Mouse (Mus musculus) right cerebral cortex, adult 18-20 months (tissue): ENCODE measurements at regions not wholly inside any gene's neighbourhood (a gene's known extent, or its start where the extent isn't known, plus 50 kb on each side); places are given as distances from the start of the nearest gene placed in this dataset.
A peak's percentile ranks its signal among the peaks of the same experiment; 100 is the strongest.
"Not testable (repeated sequence)": the region's sequence is repeated elsewhere in the genome, so short reads cannot be mapped to it uniquely, and the experiment has no call there.

ENCODE experiments used
- DNase-seq: peaks from one replicate; pipeline ENCODE4 v3.0.0; 2022; ENCODE audit warnings: mixed read lengths

DNA sequence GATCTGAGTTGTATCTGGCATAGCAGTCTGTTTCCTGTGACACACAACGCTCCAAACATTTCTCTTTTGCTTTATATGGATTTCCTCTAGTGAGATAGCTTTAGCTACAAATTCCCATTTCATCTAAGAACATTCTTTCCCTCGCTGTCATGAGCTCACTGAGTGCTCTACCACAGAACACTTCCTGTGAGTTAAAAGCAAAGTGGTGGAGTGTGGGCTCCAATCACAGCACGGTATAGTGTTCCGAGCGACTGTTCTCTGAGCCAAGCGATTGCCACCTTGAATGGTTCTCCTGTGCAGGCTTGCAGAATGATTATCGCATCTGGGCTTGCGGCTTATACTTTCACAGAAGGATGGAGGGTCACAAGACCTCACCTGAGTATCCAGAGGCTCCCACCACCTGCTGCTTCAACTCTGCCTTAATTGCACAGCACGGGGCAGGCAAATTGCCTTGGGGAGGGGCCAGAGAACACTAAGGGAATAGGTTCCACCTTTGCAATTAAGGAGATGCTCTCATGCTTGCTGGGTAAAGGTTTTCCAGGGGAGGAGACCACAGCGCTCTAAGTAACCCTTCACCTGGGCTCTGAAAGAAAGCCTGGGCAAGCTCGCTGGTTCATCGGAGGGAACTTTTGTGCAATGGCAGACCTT is 477.7 kb downstream of the Zfp704 start:
- no peak for DNase-seq

DNA sequence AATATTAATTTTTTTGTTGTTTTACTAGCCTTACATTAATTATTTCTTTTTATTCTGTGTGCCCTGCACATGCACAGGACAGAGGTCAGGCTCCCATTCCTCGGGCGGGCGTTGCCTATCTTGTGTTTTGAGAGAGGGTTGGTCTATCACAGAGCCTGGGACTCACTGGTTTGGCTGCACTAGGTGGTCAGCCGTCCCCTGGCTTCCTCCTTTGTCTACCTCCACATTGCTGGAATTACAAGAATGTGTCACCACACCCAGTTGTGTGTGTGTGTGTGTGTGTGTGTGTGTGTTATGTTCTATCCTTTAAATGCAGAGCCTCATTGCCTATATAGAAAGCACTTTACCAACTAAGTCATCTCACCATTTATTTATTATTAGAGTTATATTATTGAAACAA is 478.5 kb downstream of the Zfp704 start:
- no peak for DNase-seq

DNA sequence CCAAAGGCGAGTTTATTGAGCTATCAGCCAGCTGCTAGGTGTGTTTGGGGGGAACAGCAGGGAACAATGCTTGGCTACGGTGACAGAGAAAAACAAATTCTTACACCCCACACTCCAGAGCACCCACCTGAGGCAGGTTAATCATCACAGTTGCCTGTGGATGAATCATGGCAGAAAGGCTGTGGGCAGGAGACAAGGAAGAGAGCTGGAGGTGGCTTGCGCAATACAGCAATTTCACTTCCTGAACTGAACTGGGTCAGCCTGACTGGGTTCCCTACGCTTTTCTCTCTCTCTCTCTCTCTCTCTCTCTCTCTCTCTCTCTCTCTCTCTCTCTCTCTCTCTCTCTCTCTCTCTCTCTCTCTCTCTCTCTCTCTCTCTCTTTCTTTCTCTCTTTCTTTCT is 481.5 kb downstream of the Zfp704 start:
- peak; percentile 73 for DNase-seq

DNA sequence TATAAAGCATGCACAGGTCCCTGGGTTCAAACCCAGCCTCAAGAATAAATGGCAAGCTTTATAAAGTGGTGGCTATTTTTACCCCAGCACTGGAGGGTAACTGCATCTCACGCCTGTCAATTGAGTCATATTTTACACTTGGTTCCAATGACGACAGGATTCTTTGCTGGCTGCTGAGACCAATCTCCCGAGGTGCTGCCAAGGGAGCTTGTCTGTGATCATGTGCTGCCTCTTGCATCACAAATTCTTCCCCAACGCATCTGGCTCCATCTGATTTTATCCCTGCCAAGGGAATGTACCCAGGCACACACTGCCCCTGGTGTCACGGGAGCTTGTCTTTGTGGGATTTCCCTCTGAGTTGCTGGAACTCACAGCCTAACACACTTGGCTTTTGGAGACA is 486.8 kb downstream of the Zfp704 start:
- DNase-seq, result peak; percentile 14

DNA sequence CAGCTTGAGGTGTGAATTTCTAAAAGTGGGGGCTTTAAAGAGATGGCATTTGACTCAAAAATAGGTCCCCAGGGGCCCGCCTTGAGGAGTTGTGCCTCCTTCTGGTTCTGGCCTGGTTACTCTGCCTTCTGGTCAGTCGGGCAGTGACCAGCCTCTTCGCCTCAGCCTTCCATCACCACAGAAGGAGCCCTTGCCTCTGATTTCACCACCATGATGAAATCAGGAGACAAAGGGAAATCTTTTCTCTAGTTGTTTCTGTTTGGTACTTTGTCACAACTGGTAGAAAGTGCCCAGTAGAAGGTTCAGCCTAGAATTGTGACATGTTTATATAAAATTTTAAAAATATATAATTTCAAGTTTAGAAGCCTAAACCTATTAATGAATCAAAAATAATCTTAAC is 492.0 kb downstream of the Zfp704 start:
- DNase-seq, result no peak

DNA sequence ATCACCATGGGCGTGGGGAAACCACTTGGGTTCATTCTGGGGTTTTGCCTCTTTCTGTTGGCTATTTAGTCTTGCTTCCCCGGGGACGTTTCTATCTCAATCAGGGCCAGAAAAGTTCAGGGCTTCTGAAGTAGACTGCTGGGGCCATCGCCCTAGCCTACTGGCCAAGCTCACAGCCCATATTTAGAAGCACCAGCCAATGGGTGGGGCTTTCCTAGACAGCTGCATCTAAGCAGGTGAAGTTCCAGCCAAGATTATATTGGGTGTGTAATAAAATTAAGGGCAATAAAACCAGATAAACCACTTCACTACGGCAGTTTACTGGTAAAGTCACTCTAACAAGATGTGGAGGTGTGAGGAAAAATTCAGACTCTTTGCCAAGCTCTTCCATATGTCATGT is 496.5 kb downstream of the Zfp704 start:
- no peak for DNase-seq

DNA sequence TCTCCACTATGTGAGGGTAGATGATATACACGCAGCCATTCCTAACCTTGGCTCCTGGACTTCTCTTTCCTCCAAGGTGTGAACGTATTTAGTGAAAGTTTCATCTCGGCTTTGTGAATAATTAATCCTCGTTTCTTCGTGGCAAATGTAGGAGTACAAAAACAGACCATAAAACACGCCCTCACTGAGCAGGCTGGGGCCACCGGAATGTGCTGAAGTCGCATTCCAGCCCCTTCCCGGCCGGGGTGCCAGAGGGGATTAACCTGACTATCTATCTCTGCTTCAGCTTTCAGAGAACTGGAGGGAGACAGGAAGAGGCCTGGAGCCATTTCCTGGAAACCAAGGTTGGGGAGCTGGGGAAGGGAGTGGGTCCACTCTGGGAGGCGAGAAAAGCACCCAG is 499.1 kb downstream of the Zfp704 start:
- no peak for DNase-seq

DNA sequence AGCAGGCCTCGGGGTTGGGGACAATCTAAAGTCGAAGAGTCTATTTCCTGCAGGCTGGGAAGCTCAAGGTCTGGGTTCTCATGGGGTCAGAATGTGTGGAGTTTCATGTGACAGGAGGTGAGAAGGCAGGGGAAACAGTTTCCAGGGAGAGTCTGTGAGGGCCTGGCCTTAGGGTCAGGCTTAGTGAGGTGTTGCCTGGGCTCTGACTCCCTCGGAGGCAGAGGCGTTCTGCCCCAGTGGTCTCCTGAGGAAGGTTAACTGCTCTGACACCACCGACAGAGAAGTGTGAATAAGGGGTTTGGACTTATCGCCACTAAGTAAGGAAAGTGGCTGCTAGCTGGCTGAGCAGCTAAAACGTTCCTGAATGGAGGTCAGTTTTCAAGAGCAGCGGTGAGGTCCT is 499.9 kb downstream of the Zfp704 start:
- DNase-seq, result no peak

DNA sequence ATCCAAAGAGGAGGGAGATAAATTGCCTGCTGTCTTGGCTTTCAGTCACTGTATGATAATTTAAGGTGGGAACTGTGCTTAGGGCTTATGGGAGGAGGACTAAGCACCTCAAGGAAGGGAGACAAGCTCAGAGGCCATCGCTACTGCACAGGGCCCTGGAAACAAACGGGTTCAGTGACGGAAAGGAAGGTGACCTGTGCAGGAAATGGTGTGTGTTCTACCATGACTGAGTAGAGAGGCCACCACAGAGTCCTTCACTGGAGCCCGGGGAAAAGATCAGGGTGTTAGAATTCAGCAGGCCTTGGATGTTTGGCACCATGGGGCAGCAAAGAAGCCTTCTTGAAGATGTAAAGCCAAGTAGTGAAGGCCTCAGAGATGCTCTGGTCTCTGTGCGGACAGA is 500.4 kb downstream of the Zfp704 start:
- no peak for DNase-seq

DNA sequence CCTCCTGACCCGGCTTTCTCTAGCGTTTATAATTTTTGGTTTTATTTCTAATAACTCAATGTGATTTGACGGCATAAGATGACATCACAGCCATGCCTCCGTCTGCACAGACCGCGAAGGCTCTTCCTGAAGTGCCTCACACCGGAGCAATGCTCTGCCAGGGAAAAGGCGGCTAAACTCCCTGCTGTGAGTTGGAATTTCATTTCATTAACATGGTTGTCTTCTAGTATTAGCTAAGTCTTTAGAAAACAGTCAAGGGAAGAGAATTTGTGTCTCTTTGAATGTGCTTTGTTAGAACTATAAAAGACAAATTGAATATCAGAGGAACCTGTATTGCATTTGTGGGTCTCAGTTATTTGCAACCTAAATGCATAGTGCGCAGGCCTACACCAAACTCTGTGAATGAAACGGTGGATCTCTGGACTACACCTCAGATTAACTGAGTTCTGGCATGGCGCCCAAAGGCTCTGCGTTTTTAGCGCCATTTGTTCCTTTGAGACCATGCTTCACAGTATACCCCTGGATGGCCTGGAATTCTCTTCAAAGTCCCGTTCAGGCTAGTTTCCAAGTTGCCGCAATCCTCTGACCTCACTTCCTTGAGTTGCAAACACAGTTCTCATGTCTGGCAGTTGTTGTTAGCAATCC is 502.0 kb downstream of the Zfp704 start:
- DNase-seq, result no peak

DNA sequence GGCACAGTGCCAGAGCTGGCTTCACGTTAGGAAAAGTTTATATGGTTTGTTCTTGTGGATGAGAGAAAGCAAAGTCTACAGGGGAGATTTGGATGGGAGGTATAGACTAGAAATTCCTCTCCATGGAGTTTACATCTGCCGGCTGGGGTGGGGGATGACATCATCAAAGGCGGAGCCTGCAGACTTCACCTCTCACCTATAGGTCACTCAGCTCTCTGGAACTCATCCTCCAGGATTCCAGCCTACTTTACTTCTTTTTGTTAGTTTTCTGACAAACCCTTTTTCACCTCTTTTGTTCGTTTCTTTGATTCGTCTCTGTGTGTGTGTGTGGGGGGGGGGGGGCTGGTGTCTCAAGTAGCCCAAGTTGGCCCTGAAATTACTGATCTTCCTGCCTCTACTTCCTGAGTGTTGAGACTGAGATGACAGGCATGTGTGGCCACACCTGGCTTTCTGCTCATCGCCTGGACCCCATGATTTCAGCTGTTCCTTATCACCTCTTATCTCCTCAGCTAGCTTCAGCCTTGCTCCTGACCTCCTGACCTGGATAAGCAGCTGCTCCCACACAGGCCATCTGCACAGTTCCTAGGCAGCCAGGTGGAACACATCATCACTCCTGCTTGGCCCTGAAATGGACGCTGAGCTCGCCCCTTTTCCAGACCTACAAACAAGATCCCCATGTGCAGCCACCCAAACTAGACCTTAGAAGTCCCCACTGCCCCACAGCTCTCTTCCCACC is 504.5 kb downstream of the Zfp704 start:
- no peak for DNase-seq

DNA sequence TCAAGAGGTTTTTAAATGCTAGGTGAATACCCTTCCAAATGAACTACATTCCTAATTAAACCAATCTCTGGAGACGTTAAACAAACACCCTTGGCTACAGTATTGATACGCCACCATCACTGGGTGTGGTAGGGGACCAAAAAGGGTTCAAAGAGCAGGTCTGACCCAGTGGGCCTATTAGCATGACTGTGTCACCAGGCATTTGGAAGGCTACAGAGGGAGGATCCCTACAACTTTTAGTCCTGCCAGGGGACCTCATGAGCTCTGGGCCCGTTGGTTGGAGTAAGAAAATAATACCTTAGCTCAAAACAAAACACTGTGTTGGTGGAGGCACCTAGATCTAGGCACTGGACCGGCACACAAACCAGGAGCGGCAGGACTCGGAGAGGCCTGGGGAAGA is 506.4 kb downstream of the Zfp704 start:
- no peak for DNase-seq

DNA sequence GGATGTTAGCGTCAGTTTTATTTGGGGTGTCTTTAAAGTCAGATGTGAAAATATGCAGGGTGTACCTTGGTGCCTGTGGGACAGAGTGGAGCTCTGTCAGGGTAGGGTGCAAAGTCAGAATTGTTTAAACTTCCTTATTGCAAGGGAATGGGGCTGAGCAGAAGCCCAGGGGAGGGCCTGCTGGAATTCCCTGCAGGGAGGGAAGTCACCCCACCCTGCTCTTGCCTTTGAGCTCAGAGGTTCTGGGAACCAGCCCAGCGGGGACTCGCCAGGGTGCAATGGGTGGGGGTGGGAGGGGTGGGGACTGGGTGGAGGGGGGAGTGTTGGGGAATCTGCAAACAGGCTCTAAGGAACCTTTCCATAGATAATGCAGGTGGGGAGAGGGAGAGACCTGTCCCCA is 508.6 kb downstream of the Zfp704 start:
- no peak for DNase-seq

DNA sequence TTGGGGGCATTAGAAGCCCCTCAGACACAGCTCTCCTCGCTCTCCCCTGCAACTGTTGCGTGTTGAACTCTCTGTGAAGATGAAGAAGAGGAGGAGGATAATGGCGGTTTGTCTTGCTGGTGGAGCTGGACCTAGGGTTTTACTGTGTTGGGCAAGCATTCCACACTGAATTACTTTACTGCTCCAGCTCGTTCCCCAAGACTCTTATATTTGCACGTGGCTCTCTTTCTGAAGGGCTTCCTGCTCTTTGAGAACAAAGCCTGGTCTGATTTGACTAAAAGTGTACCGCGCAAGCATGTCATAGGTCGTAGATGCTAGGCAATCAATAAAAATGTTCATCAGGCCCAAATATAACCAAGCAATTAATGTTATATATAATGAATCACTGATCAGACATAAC is 509.1 kb downstream of the Zfp704 start:
- DNase-seq, result no peak

DNA sequence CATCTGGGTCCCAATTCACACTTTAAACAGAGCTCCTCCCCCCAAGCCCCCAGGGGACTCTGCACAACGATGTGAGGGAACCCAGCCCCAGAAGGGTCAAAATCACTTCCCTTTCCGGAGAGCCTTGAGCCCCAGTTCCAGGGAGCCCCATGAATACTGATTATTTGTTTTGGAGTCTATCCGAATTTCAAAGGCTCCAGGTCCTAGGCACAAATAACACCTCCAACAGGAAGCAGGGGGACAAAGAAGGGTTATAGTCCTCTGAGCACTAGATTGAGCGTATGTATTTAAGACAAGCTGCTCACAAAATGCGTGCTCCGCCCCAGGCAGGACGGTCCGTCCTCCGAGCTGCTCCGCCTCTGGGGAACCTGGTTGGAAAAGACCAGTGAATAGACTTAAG is 511.4 kb downstream of the Zfp704 start:
- DNase-seq, result no peak

DNA sequence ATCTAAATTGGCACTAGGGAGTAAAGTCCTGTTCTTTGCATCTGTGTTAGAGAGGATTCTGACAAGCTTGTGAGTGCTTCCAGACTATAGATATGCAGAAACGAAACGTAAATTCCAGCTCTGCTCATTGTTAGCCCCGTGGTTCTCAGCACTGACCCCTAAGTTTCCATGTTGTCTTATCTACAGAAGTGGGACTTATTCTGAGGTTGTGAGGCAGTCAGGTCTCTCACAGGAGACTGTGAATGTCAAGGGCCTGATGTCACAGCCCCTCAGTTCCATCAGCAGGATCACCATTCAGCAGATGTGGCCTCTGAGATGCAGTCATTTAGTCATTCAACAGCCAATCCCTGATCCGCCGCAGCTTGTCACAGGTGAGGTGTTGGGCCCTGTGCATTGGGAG is 525.8 kb downstream of the Zfp704 start:
- no peak for DNase-seq

DNA sequence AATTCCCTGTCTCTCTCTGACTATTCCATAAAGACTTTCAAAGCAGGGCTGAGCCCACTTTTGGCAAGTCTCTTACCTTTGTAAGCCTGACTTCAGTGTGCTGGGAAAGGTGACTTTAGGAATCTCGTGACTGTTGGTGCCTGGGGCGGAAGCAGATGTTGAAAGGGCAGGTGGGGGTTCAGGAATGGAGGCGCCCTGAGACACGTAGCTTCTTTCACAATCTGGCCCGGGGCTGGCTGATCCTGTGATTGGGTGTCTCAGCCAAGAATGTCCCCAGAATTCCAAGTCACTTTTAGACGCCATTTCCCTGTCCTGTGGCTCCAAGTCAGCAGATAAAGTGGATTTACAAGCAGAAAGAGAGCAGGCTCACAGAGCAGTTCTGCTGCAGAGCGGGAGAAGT is 527.8 kb downstream of the Zfp704 start:
- no peak for DNase-seq

DNA sequence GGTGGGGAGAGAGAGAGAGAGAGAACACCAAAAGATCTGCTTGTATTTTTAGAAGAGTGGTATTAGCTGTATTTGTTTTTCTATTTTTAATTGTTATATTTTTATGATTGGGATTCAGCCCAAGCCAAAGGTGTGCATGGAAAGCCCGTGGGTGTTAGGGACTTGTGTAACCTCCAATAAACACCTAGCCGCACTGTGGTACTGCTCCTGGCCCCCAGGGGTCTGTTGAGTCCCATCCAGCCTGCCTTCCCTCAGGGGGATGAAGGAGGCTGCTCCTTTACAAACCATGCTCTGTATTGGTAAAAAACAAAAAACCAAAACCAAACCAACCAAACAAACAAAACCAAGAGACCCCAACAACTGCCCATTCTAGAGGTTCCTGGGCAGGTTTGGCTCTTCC is 531.7 kb downstream of the Zfp704 start:
- DNase-seq, result no peak

DNA sequence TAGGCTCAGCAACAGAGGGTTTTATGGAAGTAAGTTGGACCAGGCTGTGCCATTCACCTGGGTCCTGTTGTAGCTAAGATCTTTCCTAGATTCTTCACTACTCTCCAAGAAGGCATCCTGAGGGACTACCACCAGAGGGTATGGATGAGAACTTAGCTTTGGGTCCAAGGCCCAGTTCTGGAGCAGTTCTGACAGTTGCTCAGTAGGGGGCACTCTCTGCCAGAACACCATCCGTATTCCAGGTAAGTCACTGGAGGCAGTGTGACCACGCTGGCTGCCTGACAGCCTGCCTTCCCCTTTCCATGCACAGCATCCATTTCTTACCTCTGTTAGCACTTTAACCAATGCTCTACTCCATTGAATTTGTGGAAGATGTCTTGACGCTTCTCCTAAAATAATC is 533.2 kb downstream of the Zfp704 start:
- DNase-seq, result peak; percentile 68

DNA sequence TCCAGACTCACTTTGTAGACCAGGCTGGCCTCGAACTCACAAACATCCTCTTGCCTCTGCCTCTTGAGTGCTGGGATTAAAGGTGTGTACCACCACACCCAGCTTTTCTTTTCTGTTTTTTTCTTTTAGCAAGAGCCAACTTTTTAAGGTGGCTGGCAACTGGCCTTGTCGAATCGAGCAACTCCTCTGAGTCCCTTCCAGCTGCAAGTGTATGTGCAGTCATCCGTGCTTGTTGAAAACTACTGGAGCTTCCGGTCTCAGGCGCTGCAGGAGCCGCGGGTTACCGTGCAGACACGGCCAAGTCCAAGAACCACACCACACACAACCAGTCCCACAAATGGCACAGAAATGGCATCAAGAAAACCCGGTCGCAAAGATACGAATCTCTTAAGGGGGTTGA is 537.4 kb downstream of the Zfp704 start:
- not testable (repeated sequence) for DNase-seq

DNA sequence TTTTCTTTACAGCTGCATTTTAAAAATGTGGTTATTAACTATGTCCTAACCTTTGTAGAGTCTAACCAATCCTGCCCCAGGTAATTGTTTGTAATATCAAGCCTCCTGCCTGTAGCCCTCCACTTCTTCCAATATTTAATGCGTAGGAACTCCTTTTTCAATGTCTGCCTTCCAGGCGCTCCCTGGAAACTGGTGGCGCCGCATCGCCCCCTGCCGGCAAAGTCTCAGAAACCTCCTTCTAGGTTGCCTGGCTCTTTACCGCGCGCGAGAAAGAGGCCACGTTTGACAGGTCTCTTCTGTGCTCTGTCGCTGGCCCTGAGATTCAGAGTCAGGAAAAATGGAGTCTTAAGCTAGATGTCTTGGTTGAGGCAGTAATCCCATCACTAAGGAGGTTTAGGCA is 542.8 kb downstream of the Zfp704 start:
- peak; percentile 83 for DNase-seq

DNA sequence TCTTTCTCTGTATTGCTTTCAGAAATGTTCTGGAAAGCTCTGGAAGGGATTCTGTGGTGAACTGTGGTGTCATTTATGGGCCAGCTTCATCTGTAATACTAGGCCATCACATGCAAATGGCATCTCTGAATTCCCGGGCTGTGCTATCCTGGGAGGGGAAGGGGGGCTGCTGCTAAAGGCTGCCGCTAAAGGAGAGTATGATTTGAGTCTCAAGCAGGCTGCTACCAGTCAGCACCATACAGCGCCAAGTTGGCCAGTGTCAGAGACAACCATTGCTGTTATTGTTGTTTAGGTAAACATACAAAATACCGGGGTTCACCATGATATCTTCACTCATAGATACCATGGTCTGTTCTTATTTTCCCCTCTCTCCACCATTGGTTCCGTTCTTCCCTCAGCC is 543.5 kb downstream of the Zfp704 start:
- DNase-seq, result no peak

DNA sequence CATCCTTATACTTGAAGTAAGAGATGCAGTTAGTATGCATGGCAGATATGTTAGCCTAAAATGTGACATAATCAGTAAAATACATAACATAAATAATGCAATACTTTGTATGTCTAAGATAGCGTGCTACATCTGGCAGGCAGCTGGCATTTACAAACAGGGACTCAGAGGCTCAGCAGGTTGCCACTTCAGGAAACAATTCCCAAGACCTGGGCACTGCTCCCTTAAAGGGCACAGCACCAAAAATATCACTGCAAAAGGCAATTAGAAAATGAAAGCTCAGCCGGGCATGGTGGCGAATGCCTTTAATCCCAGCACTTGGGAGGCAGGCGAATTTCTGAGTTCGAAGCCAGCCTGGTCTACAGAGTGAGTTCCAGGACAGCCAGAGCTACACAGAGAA is 544.0 kb downstream of the Zfp704 start:
- DNase-seq, result no peak

DNA sequence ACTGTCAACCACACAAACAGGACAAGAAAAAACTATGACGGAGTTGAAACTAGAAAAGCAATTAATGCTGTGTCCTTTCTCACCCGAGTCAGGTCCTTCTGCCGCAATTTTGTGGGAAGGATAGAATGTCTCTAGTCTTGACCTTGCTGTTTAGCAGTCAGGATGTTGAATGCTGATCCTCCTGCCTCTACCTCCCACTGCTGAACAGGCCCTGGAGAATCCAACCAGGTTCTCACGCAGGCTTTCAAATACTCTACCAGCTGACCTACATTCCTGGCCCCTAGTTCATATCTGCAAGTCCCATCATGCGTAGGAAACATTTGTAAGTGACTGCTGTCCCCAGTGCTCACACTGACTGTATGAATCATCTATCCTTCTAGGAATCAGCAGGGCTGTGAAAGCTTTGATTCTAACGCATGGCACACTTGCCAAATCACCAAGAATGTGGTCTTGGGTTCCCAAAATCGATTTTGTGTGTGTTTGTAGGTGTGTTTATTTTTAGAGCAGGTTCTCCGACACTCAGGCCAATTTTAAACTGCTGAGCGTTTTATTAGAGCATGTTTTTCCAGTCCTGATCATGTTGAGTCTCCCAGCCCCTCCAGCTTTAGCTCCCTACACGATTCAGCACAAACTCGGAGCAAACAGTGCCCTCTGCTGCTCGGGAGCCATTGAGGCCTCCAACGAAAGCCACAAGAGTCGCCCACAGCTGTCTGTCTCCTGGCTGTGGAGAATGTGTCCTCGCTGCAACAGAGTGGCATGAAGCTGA is 545.4 kb downstream of the Zfp704 start:
- DNase-seq, result peak; percentile 69
